Mouse (Mus musculus) kidney, embryonic 15.5 days (tissue): ENCODE measurements around the gene Foxp1. TPM values are rescaled to one million over a fixed set of nuclear protein-coding genes. Genes with fewer than 3 reads are reported as not detected.

Experiments
- ATAC-seq: fragments of 200-750 bp; cut with Nextera tagmentation; replicated peaks from 2 replicates; pipeline ENCODE4 v1.8.0; 2017; ENCODE audit warnings: moderate TSS enrichment; ENCODE audit not compliant: low FRiP score
- H3K27ac ChIP-seq: fragments of 300-500 bp; sonication (generic); 2 replicates; pipeline ENCODE4 v1.5.1; 2015; ENCODE audit warnings: mild to moderate bottlenecking, inconsistent platforms
- H3K27me3 ChIP-seq: fragments of 300-500 bp; sonication (generic); 2 replicates; pipeline ENCODE4 v1.6.1; 2015; ENCODE audit warnings: inconsistent platforms
- H3K36me3 ChIP-seq: fragments of 300-500 bp; sonication (generic); 2 replicates; pipeline ENCODE4 v1.6.1; 2015; ENCODE audit warnings: inconsistent platforms
- H3K4me1 ChIP-seq: fragments of 300-500 bp; sonication (generic); 2 replicates; pipeline ENCODE4 v1.6.1; 2015; ENCODE audit warnings: inconsistent platforms
- H3K4me2 ChIP-seq: fragments of 300-500 bp; sonication (generic); 2 replicates; pipeline ENCODE4 v1.6.1; 2015; ENCODE audit warnings: moderate library complexity, mild to moderate bottlenecking, inconsistent platforms
- H3K4me3 ChIP-seq: fragments of 300-500 bp; sonication (generic); replicated peaks from 2 replicates; pipeline ENCODE4 v1.5.1; 2015; ENCODE audit warnings: mild to moderate bottlenecking, inconsistent platforms
- H3K9ac ChIP-seq: fragments of 300-500 bp; sonication (generic); 2 replicates; pipeline ENCODE4 v1.6.1; 2015; ENCODE audit warnings: mild to moderate bottlenecking, inconsistent platforms
- H3K9me3 ChIP-seq: fragments of 300-500 bp; sonication (generic); replicated peaks from 2 replicates; pipeline ENCODE4 v1.6.1; 2016; ENCODE audit warnings: inconsistent platforms
- WGBS: fragments of 180-500 bp; shearing (Covaris S2); methylation state at CpG from one replicate; pipeline ENCODE4 v1.1.7; 2015; ENCODE audit warnings: mixed read lengths; 5-methylcytosine and 5-hydroxymethylcytosine counted together
- polyA plus RNA-seq: library from polyadenylated mRNA; unstranded; fragments of >200 nt; fragmentation: Nextera tagmentation; extraction: Ambion mirVana; gene quantifications from 2 replicates; pipeline ENCODE4 v1.2.1, GENCODE M21; 2015

The Foxp1 gene
- polyA plus RNA-seq, 1 experiment from 2014 or later: 50.2 TPM

GRCm38 (mm10) chr6:99070710-99071109 lies 451.8 kb downstream of the Foxp1 start:
- WGBS: 53% methylated on average over 5 of the region's 5 CpGs
- Histone ChIP-seq H3K36me3 (peaks cover 27% of the 10 kb centered on the region), H3K4me3 (no peak overlapping the region), H3K9ac (no peak overlapping the region), H3K4me2 (no peak overlapping the region), H3K27me3 (no peaks in the 10 kb centered on the region), H3K9me3 (peaks cover 6% of the 10 kb centered on the region; the same call in 1 of the 2 replicates), H3K4me1 (0 out of 2 replicates have a peak, but pooled peaks cover 3% of the 10 kb centered on the region), H3K27ac (no peak overlapping the region)
- no peak for ATAC-seq

GRCm38 (mm10) chr6:99069726-99070125 lies 452.8 kb downstream of the Foxp1 start:
- no peak overlapping the region for H3K4me2 ChIP-seq
- no peaks in the 10 kb centered on the region for H3K27me3 ChIP-seq
- 97% methylated on average over 1 of the region's 1 CpGs for WGBS
- peaks cover 1% of the 10 kb centered on the region; the same call in 1 of the 2 replicates for H3K9me3 ChIP-seq
- no peak for ATAC-seq
- H3K4me3 ChIP-seq: no peak overlapping the region
- peaks cover 17% of the 10 kb centered on the region for H3K36me3 ChIP-seq
- H3K4me1 ChIP-seq: peaks cover 10% of the 10 kb centered on the region
- H3K27ac ChIP-seq: no peak overlapping the region
- H3K9ac ChIP-seq: no peak overlapping the region

GRCm38 (mm10) chr6:99065569-99066353 lies 456.8 kb downstream of the Foxp1 start:
- Histone ChIP-seq H3K9ac (no peak overlapping the region), H3K27me3 (no peaks in the 10 kb centered on the region), H3K9me3 (no peaks in the 10 kb centered on the region), H3K4me2 (no peak overlapping the region), H3K4me3 (no peak overlapping the region), H3K27ac (no peak overlapping the region), H3K36me3 (no peaks in the 10 kb centered on the region), H3K4me1 (peaks cover 10% of the 10 kb centered on the region)
- 56% methylated on average over 9 of the region's 9 CpGs for WGBS
- no peak for ATAC-seq

GRCm38 (mm10) chr6:99063982-99064484 lies 458.5 kb downstream of the Foxp1 start:
- Histone ChIP-seq H3K9me3 (no peaks in the 10 kb centered on the region), H3K4me1 (peaks cover 10% of the 10 kb centered on the region), H3K4me2 (no peak overlapping the region), H3K36me3 (no peaks in the 10 kb centered on the region), H3K27ac (no peak overlapping the region), H3K4me3 (no peak overlapping the region), H3K27me3 (no peaks in the 10 kb centered on the region), H3K9ac (no peak overlapping the region)
- 82% methylated on average over 10 of the region's 10 CpGs for WGBS
- no peak for ATAC-seq

- H3K4me1 ChIP-seq: peaks cover 10% of the 10 kb centered on the region
- H3K4me3 ChIP-seq: no peak overlapping the region
- no peak overlapping the region for H3K4me2 ChIP-seq
- H3K27ac ChIP-seq: no peak overlapping the region
- H3K9ac ChIP-seq: no peak overlapping the region
- no peaks in the 10 kb centered on the region for H3K27me3 ChIP-seq
- 80% methylated on average over 8 of the region's 8 CpGs for WGBS
- ATAC-seq: no peak
- H3K36me3 ChIP-seq: no peaks in the 10 kb centered on the region
- no peaks in the 10 kb centered on the region for H3K9me3 ChIP-seq
Observed at GRCm38 (mm10) chr6:99062931-99063330, 459.6 kb downstream of the Foxp1 start.

GRCm38 (mm10) chr6:99058688-99059087 lies 463.8 kb downstream of the Foxp1 start:
- no peaks in the 10 kb centered on the region for H3K27me3 ChIP-seq
- no peak overlapping the region for H3K4me2 ChIP-seq
- no peaks in the 10 kb centered on the region for H3K9me3 ChIP-seq
- no peaks in the 10 kb centered on the region for H3K4me1 ChIP-seq
- H3K36me3 ChIP-seq: no peaks in the 10 kb centered on the region
- H3K27ac ChIP-seq: no peak overlapping the region
- H3K9ac ChIP-seq: no peak overlapping the region
- no peak overlapping the region for H3K4me3 ChIP-seq
- 58% methylated on average over 3 of the region's 3 CpGs for WGBS
- ATAC-seq: no peak

GRCm38 (mm10) chr6:99057113-99057553 lies 465.4 kb downstream of the Foxp1 start:
- Histone ChIP-seq H3K4me1 (no peaks in the 10 kb centered on the region), H3K27me3 (no peaks in the 10 kb centered on the region), H3K4me2 (no peak overlapping the region), H3K9ac (no peak overlapping the region), H3K27ac (no peak overlapping the region), H3K36me3 (no peaks in the 10 kb centered on the region), H3K4me3 (no peak overlapping the region), H3K9me3 (no peaks in the 10 kb centered on the region)
- WGBS: 82% methylated on average over 4 of the region's 4 CpGs
- no peak for ATAC-seq

- H3K9ac ChIP-seq: no peak overlapping the region
- no peak for ATAC-seq
- H3K36me3 ChIP-seq: no peaks in the 10 kb centered on the region
- no peak overlapping the region for H3K4me3 ChIP-seq
- no peaks in the 10 kb centered on the region for H3K9me3 ChIP-seq
- H3K4me2 ChIP-seq: no peak overlapping the region
- H3K4me1 ChIP-seq: no peaks in the 10 kb centered on the region
- WGBS: 55% methylated on average over 2 of the region's 2 CpGs
- no peak overlapping the region for H3K27ac ChIP-seq
- no peaks in the 10 kb centered on the region for H3K27me3 ChIP-seq
Observed at GRCm38 (mm10) chr6:99056379-99056778, 466.1 kb downstream of the Foxp1 start.

GRCm38 (mm10) chr6:99053998-99054397 lies 468.5 kb downstream of the Foxp1 start:
- H3K36me3 ChIP-seq: no peaks in the 10 kb centered on the region
- 73% methylated on average over 2 of the region's 2 CpGs for WGBS
- no peak for ATAC-seq
- no peaks in the 10 kb centered on the region for H3K4me1 ChIP-seq
- no peaks in the 10 kb centered on the region for H3K27me3 ChIP-seq
- H3K4me3 ChIP-seq: no peak overlapping the region
- no peak overlapping the region for H3K9ac ChIP-seq
- H3K4me2 ChIP-seq: no peak overlapping the region
- H3K9me3 ChIP-seq: no peaks in the 10 kb centered on the region
- H3K27ac ChIP-seq: no peak overlapping the region

- WGBS: 76% methylated on average over 7 of the region's 7 CpGs
- Histone ChIP-seq H3K4me3 (no peak overlapping the region), H3K36me3 (no peaks in the 10 kb centered on the region), H3K27me3 (no peaks in the 10 kb centered on the region), H3K9ac (no peak overlapping the region), H3K4me2 (no peak overlapping the region), H3K4me1 (no peaks in the 10 kb centered on the region), H3K27ac (no peak overlapping the region), H3K9me3 (no peaks in the 10 kb centered on the region)
- ATAC-seq: no peak
Observed at GRCm38 (mm10) chr6:99053111-99053510, 469.4 kb downstream of the Foxp1 start.

- Histone ChIP-seq H3K9ac (no peak overlapping the region), H3K9me3 (no peaks in the 10 kb centered on the region), H3K27me3 (no peaks in the 10 kb centered on the region), H3K4me2 (no peak overlapping the region), H3K4me1 (no peaks in the 10 kb centered on the region), H3K36me3 (no peaks in the 10 kb centered on the region), H3K4me3 (no peak overlapping the region), H3K27ac (no peak overlapping the region)
- no peak for ATAC-seq
Observed at GRCm38 (mm10) chr6:99051724-99052123, 470.8 kb downstream of the Foxp1 start.

GRCm38 (mm10) chr6:99050288-99051006 lies 472.1 kb downstream of the Foxp1 start:
- Histone ChIP-seq H3K4me1 (no peaks in the 10 kb centered on the region), H3K4me2 (no peak overlapping the region), H3K4me3 (no peak overlapping the region), H3K27me3 (no peaks in the 10 kb centered on the region), H3K9me3 (no peaks in the 10 kb centered on the region), H3K27ac (no peak overlapping the region), H3K9ac (no peak overlapping the region), H3K36me3 (no peaks in the 10 kb centered on the region)
- ATAC-seq: no peak
- WGBS: 80% methylated on average over 3 of the region's 3 CpGs
